Mouse (Mus musculus) midbrain, postnatal 0 days (tissue): ENCODE data around the gene Olfr56. TPM values are rescaled to one million over a fixed set of nuclear protein-coding genes. Genes with fewer than 3 reads are reported as not detected.
A peak's percentile ranks its signal among the peaks of the same experiment; 100 is the strongest.

Experiments used
- ATAC-seq: fragments of 200-750 bp; cut with Nextera tagmentation; 2 replicates; pipeline ENCODE4 v1.8.0; 2017; ENCODE audit warnings: moderate number of reproducible peaks, mild to moderate bottlenecking, moderate TSS enrichment, moderate library complexity; ENCODE audit not compliant: low FRiP score
- DNase-seq: peaks from one replicate; pipeline ENCODE4 v3.0.0-alpha.2; 2015; ENCODE audit warnings: low spot score
- H3K27ac ChIP-seq: fragments of 300-500 bp; sonication (generic); 2 replicates; pipeline ENCODE4 v1.5.1; 2014; ENCODE audit warnings: low read depth, mild to moderate bottlenecking, low read length, mixed read lengths
- H3K27me3 ChIP-seq: fragments of 300-500 bp; sonication (generic); 2 replicates; pipeline ENCODE4 v1.6.1; 2014; ENCODE audit warnings: low read length, control low read depth, mixed read lengths; ENCODE audit not compliant: insufficient read depth
- H3K36me3 ChIP-seq: fragments of 300-500 bp; sonication (generic); 2 replicates; pipeline ENCODE4 v1.6.1; 2014; ENCODE audit warnings: low read length, control low read depth, mixed read lengths; ENCODE audit not compliant: insufficient read depth
- H3K4me1 ChIP-seq: fragments of 300-500 bp; sonication (generic); 2 replicates; pipeline ENCODE4 v1.6.1; 2014; ENCODE audit warnings: mild to moderate bottlenecking, control low read depth, antibody characterized with exemption, low read length, mixed read lengths; ENCODE audit not compliant: insufficient read depth
- H3K4me2 ChIP-seq: fragments of 300-500 bp; sonication (generic); 2 replicates; pipeline ENCODE4 v1.6.1; 2014; ENCODE audit warnings: low read depth, mild to moderate bottlenecking, low read length, mixed read lengths; ENCODE audit not compliant: poor library complexity, severe bottlenecking
- H3K4me3 ChIP-seq: fragments of 300-500 bp; sonication (generic); 2 replicates; pipeline ENCODE4 v1.5.1; 2014; ENCODE audit warnings: low read depth, mild to moderate bottlenecking, low read length, moderate library complexity
- H3K9ac ChIP-seq: fragments of 300-500 bp; sonication (generic); replicated peaks from 2 replicates; pipeline ENCODE4 v1.6.1; 2014; ENCODE audit warnings: mild to moderate bottlenecking, low read length, moderate library complexity, mixed read lengths; ENCODE audit not compliant: poor library complexity, severe bottlenecking
- H3K9me3 ChIP-seq: fragments of 300-500 bp; sonication (generic); 2 replicates; pipeline ENCODE4 v1.6.1; 2016; ENCODE audit warnings: low read length, control low read depth
- CTCF ChIP-seq: IDR thresholded peaks from 2 replicates; pipeline ENCODE4 v1.5.1; 2016; ENCODE audit warnings: antibody characterized with exemption, mild to moderate bottlenecking
- WGBS: fragments of 180-500 bp; shearing (Covaris S2); extraction: QIAGEN DNeasy Blood & Tissue Kit; methylation state at CpG from one replicate; pipeline ENCODE4 v1.1.7; 2014; 5-methylcytosine and 5-hydroxymethylcytosine counted together
- polyA plus RNA-seq: library from polyadenylated mRNA; unstranded; fragments of >200 nt; fragmentation: Nextera tagmentation; extraction: Ambion mirVana; gene quantifications from 2 replicates; pipeline ENCODE4 v1.2.1, GENCODE M21; 2015
- total RNA-seq: library from RNA; depleted of rRNA; stranded (reverse); fragments of >200 nt; gene quantifications from 2 replicates; pipeline ENCODE4 v1.2.3, GENCODE M21; 2014

The Olfr56 gene
- total and polyA plus RNA-seq, 2 experiments from 2014 or later: not detected

GRCm38 (mm10) chr11:49081886-49082285 lies 103.2 kb downstream of the Olfr56 start:
- 73% methylated on average over 3 of the region's 3 CpGs for WGBS
- H3K4me3 ChIP-seq: no peak overlapping the region
- H3K4me2 ChIP-seq: no peak overlapping the region
- no peaks in the 10 kb centered on the region for H3K9me3 ChIP-seq
- H3K27me3 ChIP-seq: no peaks in the 10 kb centered on the region
- H3K4me1 ChIP-seq: no peaks in the 10 kb centered on the region
- H3K9ac ChIP-seq: no peak overlapping the region
- ATAC-seq: no peak
- no peak for DNase-seq
- H3K36me3 ChIP-seq: no peaks in the 10 kb centered on the region
- H3K27ac ChIP-seq: no peak overlapping the region
- TF ChIP-seq CTCF: no peak

- no peaks in the 10 kb centered on the region for H3K36me3 ChIP-seq
- TF ChIP-seq CTCF: no peak
- no peaks in the 10 kb centered on the region for H3K4me1 ChIP-seq
- no peak overlapping the region for H3K4me3 ChIP-seq
- H3K9ac ChIP-seq: no peak overlapping the region
- H3K4me2 ChIP-seq: no peak overlapping the region
- ATAC-seq: no peak
- no peaks in the 10 kb centered on the region for H3K27me3 ChIP-seq
- WGBS: 95% methylated on average over 1 of the region's 1 CpGs
- H3K27ac ChIP-seq: no peak overlapping the region
- no peaks in the 10 kb centered on the region for H3K9me3 ChIP-seq
- no peak for DNase-seq
Measured at GRCm38 (mm10) chr11:49083146-49083545, 104.5 kb downstream of the Olfr56 start.

GRCm38 (mm10) chr11:49083808-49084207 lies 105.1 kb downstream of the Olfr56 start:
- H3K27me3 ChIP-seq: no peaks in the 10 kb centered on the region
- H3K9me3 ChIP-seq: no peaks in the 10 kb centered on the region
- no peak overlapping the region for H3K9ac ChIP-seq
- no peak overlapping the region for H3K4me3 ChIP-seq
- no peak for ATAC-seq
- no peak overlapping the region for H3K4me2 ChIP-seq
- TF ChIP-seq CTCF: no peak
- H3K4me1 ChIP-seq: no peaks in the 10 kb centered on the region
- no peak overlapping the region for H3K27ac ChIP-seq
- H3K36me3 ChIP-seq: no peaks in the 10 kb centered on the region
- no peak for DNase-seq
- WGBS: 83% methylated on average over 3 of the region's 3 CpGs

GRCm38 (mm10) chr11:49084385-49084784 lies 105.7 kb downstream of the Olfr56 start:
- no peaks in the 10 kb centered on the region for H3K27me3 ChIP-seq

GRCm38 (mm10) chr11:49084875-49085274 lies 106.2 kb downstream of the Olfr56 start:
- H3K4me3 ChIP-seq: no peak overlapping the region
- no peaks in the 10 kb centered on the region for H3K36me3 ChIP-seq
- H3K9ac ChIP-seq: no peak overlapping the region
- H3K27me3 ChIP-seq: no peaks in the 10 kb centered on the region
- no peak overlapping the region for H3K27ac ChIP-seq
- ATAC-seq (no peak), DNase-seq (peak; percentile 32)
- 40% methylated on average over 3 of the region's 3 CpGs for WGBS
- no peak overlapping the region for H3K4me2 ChIP-seq
- no peaks in the 10 kb centered on the region for H3K9me3 ChIP-seq
- no peaks in the 10 kb centered on the region for H3K4me1 ChIP-seq
- peak; percentile 13; the same call in 1 of the 2 replicates for TF ChIP-seq CTCF

More at GRCm38 (mm10) chr11:49084385-49084784, 105.7 kb downstream of the Olfr56 start:
- Histone ChIP-seq H3K4me2 (no peak overlapping the region), H3K4me1 (no peaks in the 10 kb centered on the region), H3K9ac (no peak overlapping the region), H3K4me3 (no peak overlapping the region), H3K36me3 (no peaks in the 10 kb centered on the region), H3K27ac (no peak overlapping the region), H3K9me3 (no peaks in the 10 kb centered on the region)
- no peak for DNase-seq
- TF ChIP-seq CTCF: no peak
- no peak for ATAC-seq
- 80% methylated on average over 1 of the region's 1 CpGs for WGBS

GRCm38 (mm10) chr11:49086858-49087361 lies 108.2 kb downstream of the Olfr56 start:
- no peaks in the 10 kb centered on the region for H3K36me3 ChIP-seq
- H3K4me1 ChIP-seq: no peaks in the 10 kb centered on the region
- DNase-seq (no peak), ATAC-seq (no peak)
- H3K27ac ChIP-seq: no peak overlapping the region
- H3K4me2 ChIP-seq: no peak overlapping the region
- 80% methylated on average over 6 of the region's 6 CpGs for WGBS
- H3K4me3 ChIP-seq: no peak overlapping the region
- H3K9ac ChIP-seq: no peak overlapping the region
- no peak for TF ChIP-seq CTCF
- no peaks in the 10 kb centered on the region for H3K27me3 ChIP-seq
- no peaks in the 10 kb centered on the region for H3K9me3 ChIP-seq
